Mouse (Mus musculus) cerebellum, adult (tissue): ENCODE results near the gene Stt3a.

Experiments used
- ATAC-seq: cut with Nextera tagmentation; 2 replicates; pipeline ENCODE4 v1.9.2; 2017; ENCODE audit warnings: mild to moderate bottlenecking, moderate library complexity, mixed read lengths; ENCODE audit not compliant: insufficient number of reproducible peaks, low FRiP score, low TSS enrichment

Stt3a gene

DNA sequence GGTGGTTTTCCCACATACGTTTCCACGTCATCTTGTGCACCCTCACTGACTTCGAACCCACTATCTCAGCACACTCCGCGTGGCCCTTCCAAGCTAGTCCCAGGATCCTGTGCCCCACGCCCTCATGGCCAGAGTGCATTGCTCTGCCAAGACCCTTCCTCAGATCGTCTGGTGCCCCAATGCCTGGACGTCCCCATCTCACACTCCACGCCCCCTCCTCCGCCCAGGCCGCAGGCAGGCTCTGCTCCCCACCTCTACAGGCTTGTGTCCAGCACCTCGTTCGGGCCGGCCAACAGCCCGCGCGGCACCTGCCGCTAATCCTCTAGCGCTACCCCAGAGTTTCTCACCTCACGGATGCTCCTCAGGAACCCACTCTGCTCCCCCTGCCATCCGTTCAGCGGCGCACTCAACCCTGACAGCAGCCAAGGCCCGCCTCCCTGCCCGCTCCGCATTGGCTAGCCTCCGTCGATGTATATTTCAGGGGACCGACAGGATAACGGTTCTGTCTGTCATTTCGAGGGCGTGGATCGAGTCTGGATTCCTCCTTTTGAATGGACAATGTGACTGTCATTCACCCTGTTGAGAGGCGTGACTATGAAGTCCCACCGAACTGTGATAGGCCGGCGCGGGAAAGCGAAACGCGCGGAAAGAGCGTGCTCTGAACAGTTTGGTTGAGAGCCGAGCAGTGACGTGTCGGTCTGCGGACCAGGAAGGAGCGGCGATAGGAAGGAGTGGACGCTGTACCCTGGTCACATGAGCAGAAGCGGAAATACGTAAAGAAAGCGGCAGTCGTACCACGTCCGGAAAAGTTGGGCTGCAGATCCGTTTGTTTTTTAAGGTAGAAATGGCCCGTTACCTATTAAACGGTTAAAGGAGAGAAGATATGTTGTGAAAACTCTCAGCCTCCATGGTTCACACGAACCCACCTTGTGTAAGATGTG, at the start of gene Stt3a:
Gene Stt3a (minus strand): TSS at position 477 of the 941 bp plus-strand sequence.
- peak; percentile 100 for ATAC-seq

DNA sequence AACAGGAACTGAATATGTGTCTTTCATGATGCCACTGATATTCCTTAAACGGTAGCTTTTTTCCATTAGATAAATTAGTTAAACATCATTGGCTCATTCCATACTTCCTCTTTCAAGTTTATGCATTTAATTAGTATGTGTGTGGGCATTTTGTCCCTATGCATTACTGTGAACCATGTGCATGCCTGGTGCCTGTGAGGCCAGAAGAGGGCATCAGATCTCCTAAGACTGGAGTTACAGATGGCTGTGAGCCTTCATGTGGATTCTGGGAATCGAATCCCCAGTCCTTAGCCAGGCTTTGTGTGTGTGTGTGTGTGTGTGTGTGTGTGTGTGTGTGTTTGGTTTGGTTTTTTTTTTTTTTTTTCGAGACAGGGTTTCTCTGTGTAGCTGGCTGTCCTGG, 47.0 kb upstream of the Stt3a start:
- no peak for ATAC-seq

DNA sequence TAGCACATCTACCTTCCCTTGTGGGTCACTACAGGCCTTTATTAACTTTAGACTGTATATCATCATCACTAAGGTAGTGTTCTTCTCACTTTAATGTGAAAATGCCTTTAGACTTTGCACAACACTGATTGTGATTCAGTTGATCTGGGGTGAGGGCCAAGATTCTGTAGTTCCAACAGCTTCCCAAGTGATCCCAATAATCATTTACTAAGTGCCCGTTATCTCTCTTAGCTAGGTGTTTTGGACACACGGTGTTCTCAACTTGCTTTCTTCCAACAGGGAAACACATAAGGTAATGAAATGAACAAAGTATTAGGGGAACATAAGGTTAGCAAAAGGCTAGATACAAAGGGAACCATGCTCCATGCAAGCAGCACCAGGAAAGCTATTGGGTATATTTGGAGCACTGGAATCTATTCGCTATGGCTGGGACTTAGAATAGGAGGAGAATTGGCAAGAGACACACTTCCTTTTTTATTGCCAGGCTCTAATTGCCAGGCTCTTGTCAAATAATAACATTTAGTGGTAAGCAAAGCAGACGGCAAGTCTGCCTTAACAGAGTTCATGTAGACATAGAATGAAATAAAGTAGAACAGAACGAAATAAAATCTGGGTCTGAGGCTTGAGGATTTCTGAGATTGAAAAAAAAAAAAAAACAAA, 40.8 kb upstream of the Stt3a start:
- ATAC-seq: no peak

DNA sequence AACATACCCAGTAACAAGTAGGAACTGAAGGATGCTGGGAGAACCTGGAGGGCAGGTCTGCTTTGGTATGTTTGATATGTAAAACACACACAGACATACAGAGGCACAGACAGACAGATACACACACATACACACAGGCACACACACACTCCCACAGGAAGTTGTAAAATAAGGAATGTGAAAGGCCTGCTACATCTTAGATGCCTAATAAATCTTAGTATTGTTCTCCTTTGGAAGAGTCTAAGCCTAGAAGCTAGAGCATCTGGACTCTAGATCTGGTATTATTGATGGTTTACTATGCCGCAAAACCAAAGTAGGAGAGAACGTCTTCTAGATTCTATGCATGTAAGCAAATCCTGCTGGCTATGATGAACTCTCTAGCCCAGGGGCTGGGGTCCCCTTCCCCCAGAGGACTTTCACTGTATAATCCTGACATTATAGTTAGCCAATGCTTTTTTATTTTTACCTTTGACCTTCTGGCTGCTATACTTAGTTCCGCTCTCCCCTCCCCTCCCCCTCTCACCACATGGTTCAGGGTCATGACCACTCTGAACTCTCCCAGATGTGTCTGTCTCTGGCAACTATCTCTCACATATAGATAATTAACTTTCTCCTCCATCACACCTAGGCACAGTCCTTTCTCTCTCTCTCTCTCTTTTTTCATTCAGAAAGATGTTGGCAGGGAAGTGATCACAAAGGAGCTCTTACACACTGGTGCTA, 37.9 kb upstream of the Stt3a start:
- ATAC-seq: no peak

DNA sequence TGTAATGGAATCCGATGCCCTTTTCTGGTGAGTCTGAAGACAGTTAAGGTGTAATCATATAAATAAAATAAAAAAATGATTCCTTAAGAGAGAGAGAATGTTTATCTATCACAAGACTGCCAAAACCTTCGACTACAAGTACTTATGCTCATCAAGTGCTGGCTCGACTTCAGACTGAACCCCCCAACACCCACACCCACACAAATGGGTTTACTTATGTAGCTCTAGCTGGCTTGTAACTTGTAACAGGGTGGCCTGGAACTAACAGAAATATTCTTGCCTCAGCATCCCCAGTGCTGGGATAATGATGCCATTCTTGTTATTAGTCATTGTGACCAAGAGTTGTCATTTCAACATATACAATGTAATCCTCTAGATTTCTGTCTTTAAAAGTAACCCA, 36.4 kb upstream of the Stt3a start:
- ATAC-seq: no peak

DNA sequence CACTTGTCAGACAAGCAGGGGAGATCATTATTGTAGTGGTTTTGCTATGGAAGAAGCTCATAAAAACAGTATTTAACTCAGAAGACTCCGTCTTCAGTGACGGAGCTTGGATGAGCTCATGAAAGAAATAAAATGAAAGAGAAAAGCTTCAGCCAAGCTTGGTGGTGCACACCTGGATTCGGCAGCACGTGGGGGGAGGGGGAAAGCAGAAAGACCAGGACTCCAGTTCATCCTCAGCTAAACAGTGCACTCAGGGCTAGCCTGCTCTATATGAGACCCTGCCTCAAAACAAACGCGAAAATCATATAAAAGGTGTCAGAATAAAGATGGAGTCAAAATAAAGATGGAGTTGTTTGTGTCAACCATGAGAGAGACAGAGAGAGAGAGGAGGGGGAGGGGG, 35.9 kb upstream of the Stt3a start:
- no peak for ATAC-seq

DNA sequence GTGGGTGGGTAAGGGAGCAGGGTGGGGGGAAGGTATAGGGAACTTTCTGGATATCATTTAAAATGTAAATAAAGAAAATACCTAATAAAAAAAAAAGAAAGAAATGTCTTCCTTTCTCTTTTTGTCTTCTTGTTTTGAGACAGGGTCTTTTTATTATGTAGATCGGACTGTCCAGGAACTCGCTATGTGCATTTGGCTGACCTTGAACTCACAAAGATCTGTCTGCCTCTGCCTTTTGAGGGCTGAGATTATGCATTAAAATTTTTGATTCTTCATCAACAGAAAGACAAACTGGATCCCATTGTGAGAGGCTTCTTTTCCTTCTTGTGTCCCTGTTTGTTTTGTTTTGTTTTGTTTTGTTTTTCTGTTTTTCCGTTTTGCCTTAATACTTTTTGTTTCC, 35.5 kb upstream of the Stt3a start:
- ATAC-seq: no peak

DNA sequence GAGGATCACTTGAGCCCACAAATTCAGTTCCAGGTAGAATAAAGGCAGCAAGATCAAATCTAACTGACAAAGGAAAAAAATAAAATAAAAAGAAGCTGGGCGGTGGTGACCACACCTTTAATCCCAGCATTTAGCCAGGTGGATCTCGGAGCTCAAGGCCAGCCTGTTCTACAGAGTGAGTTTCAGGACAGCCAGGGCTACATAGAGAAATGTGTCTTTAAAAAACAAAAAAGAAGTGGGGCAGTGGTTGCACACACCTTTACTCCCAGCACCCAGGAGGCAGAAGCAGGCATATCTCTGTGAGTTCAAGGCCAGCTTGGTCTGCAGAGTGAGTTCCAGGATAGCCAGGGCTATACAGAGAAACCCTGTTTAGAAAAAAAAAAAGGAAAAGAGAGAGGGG, 34.5 kb upstream of the Stt3a start:
- ATAC-seq: no peak

DNA sequence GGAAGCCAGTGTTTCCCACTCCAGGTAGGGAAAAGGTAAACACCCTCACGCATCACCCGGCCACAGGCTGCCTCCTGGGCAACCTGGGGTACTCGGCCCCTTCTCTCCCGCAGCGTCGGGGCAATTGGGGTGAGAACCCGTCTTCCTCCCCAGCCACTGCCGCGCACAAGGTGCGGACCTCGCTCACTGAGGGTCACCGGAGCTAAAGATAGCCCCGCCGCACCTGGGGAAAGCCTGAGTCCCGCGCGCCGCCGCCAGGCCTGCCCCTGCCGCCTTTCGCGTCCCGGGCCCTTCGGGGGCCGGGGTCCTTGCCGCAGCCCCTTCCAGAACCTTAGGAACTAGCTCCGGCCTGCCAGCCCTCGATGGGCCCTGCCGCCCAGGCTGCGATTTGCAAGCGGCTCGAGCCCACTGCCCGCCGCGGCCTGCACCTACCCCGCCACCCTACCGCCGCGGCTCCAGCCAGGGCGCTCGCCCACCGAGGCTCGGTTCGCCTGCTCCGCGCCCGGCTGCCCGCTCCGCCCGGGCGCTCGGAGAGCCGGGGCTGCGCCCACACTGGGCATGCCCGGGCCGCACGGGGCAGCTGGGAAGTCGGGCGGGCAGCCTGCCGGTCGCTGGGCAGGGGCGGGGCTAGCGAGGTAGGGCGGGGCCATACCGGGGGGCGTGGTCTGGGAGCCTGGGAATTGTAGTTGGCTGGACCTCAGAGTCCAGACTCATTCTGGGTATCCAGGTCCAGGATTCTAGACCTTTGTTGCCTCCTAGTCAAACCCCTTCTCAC, 29.5 kb upstream of the Stt3a start, which contains the start of gene Ei24:
Gene Ei24 (minus strand): TSS at position 613 of the 775 bp plus-strand sequence.
- peak; percentile 95 for ATAC-seq

DNA sequence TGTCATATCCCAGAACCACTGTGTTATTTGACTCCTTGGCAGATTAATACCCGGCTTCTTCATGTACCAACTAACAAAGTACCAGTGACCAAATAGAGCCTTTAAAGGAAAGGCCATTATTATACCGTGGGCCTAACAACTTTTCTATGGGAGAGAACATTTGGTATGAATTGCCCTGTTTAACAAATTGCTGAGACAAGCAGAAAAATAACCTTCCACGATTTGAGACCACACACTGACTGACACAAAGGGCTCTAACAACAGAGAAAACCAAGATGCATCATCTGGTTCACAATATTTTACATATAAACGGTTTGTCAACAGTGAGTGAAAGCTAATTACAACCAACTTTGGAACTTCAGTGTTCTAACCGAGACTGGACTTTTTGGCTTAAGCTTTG, 28.7 kb upstream of the Stt3a start:
- no peak for ATAC-seq

DNA sequence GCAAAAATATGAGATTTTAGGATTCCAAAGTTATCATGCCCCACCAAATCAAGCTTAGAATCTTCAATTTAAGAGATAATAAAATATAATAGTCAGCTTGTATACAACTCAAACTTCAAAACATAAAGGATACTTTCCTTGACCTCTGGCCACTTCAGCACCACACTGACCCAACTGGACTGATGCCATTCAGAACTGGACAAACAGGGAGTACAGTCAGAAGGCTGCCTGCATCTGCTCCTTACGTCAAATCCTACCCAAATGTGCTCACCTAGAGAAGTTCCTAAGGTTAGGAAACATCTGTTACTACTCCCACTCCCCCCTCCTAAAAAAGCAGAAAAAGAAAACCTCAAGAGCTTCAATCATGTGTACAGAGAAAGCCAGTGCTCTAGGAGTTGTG, 28.1 kb upstream of the Stt3a start:
- no peak for ATAC-seq

DNA sequence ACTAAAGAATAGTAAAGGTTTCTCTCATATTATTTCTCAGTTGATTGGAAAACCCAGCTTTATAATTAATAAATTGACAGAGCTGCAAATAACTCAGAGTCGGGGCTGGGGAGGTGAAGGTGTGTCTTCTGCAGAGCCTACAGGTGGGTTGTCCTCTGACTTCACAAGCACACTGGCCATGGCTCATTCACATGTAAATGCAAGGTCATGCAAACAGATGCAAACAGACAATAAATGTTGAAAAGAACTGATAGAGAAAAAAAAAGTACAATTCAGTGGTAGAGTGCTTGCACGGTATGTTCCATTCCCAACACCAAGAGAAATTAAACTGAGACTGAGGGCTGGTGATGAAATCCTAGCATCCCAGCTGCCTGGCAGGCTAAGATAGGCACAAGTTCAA, 27.0 kb upstream of the Stt3a start:
- no peak for ATAC-seq

DNA sequence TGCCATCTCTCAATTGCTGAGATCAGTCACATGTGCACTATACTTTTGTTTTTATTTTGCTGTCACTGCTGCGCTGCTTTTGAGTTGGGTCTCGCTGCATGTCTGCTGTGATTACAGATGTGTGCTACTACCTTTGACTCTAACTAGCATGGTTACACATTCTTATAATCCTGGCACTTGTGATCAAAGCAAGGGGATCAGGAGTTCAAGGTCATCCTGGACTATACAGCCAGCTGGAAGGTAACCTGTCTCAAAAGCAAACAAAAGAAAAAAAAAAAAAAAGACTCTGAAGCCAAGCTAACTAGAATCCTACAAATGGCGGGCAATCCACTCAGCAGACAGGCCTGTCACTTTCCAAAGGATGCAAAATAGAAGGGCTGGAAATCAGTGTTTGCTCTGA, 24.7 kb upstream of the Stt3a start:
- ATAC-seq: no peak

DNA sequence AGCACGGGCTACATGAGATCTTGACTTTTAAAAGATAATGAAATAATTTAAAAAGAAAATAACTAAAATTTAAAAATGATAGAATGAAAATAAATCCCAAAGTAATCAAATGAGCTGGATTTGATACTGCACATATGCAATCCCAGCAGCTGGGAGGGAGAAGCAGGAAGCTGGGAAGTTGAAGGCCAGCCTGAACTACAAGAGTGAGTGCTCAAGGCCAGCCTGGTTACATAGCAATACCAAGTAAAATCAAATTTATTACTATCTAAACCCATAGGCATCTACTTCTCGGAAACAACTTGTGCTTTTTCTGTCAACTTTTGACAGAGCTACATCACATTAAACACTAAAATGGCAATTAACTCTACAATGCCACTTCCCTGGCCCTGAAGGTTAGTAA, 16.4 kb upstream of the Stt3a start:
- no peak for ATAC-seq

DNA sequence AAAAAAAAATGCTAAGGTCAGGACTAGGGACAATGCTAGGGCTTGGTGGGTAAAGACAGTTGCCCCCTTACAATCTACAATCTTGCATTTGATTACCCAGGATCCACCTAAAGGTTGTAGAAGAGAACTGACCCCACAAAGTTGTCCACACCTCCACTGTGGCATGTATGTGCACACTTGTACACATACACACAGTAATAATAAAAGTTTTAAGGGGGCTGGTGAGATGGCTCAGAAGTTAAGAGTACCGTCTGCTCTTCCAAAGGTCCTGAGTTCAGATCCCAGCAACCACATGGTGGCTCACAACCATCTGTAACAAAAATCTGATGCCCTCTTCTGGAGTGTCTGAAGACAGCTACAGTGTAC, 1.6 kb upstream of the Stt3a start:
- ATAC-seq: no peak

DNA sequence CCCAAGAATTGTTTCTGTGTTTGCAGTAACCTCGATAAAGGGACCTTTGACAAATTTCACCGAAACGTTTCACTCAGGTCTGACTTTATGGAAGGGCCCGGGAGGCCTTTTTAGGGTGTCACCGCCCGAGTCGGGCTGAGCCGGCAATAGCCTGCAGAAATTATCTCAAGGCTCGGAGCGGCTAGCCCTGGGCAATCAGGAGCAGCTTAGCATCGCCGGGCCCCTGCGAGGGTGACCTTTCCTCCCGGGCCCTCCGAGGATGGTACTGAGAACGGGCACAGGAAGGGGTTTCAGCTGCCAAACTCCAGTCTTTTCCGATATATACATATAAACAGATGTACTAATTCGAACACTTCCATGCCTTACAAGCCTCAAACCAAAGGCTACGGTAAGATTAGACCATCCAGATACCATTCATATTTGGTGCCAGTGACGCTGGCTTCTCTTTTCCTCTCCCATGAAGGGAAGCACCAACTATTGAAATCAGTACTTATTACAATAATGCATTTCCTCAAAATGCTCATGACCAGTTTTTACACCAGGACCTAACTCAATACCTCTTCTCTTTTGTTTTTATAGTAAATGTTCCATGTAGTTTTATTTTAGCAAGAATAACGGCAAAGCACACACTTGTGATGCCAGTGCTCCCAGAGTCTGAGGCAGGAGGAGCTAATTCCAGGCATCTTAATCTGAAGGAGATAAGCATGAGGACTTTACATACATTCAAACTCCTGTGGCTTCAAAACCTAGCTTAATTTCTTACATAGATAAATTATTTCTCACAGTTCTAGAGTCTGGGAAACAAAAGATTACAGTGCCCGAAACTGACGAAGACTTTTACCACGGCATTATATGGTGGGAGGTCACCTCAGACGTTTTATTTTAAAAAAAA, 923 bp upstream of the Stt3a start:
- ATAC-seq: peak; percentile 5; the same call in 1 of the 2 replicates

DNA sequence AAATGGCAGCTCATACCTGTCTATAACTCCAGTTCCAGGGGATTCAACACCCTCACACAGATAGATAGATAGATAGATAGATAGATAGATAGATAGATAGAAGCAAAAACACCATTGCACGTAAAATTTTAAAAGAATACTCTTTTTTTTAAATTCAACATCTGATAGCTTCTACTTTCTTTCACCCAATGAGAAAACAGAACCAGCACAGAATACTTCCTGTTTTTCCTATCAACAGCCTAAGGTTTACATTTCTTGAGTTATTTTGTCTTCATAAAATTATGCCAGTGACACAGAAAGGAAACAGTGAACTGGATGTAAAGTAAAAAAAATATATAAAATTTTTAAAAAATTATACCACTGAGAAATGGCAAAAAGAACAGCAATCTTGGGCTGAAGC, 3.1 kb downstream of the Stt3a start:
- no peak for ATAC-seq

DNA sequence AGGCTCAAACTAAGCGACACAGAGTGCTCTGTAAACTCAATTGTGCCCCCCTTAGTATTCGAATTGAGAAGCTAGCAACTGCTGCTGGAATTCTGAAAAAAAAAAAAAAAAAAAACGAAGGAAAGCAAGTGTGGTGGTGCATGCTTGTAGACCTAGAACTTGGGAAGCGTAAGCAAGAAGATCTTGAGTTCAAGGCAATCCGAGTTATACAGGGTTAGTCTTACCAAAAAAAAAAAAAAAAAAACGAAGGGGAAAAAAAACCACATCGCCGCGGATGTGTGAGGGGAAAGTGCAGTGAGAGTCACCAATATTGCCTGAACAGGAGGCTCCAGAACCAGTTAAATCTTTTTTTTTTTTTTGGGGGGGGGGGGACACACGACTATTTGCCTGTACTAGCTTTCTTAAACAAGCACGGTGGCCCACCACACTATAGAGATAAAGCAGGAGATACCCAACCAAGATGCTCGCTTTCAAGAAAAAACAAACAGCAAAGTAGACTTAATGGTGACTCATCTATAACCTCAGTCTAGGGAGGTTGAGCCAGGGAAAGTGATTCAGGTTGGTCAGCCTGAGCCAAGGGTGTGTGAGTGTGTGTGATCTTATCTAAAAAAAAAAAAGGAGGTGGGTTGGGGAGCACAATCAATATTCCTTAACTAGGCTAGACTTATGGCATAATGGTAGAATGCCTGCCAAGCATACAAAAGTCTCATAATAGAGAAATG, 40.3 kb downstream of the Stt3a start, which contains the start of gene Chek1:
Gene Chek1 (minus strand): TSS at position 32 of the 722 bp plus-strand sequence.
- 0 out of 2 replicates have a peak, but pooled peaks have one; percentile 22 for ATAC-seq
